Mouse (Mus musculus) heart, postnatal 0 days (tissue): ENCODE data around the gene Atp5e.

ENCODE experiments used
- CTCF ChIP-seq: IDR thresholded peaks from 2 replicates; pipeline ENCODE4 v1.5.1; 2016; ENCODE audit warnings: antibody characterized with exemption, control low read depth, low read depth
- EP300 ChIP-seq: IDR thresholded peaks from 2 replicates; pipeline ENCODE4 v1.6.1; 2016; ENCODE audit warnings: antibody characterized with exemption, low read depth

DNA sequence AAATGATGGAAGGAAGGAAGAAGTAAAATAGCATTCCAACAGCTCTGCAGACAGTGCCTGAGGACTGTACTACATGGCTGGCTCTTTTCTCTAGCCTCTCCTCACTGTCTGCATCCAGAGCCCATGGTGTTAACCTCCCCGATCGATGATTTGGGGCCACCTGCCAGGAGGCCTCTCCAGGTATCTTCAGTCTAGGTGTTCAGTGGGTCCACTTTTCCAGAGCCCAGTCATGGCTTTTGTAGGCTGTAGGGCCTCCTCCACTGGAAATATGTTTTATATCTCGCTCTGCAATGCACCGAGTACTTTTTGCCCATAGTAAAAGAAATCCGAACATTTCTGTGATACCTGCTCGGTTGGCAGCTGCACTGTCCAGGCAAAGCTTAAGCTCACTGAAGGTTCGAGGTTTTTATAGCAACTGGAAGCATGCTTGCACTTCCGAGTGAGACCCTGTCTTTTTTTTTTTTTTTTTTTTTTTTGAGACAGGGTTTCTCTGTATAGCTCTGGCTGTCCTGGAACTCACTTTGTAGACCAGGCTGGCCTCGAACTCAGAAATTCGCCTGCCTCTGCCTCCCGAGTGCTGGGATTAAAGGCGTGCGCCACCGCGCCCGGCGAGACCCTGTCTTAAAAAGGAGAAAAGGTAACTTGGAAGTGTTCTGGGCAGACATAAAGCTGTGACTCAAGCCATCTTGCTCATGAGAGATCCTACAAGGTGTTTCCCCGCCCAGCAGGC is 48.7 kb downstream of the Atp5e start:
- TF ChIP-seq EP300 (no peak), CTCF (no peak)
